Mouse (Mus musculus) heart, adult 11 months (tissue): ENCODE measurements at regions not wholly inside any gene's neighbourhood (a gene's known extent, or its start where the extent isn't known, plus 50 kb on each side); places are given as distances from the start of the nearest gene placed in this dataset.

Experiments
- DNase-seq: peaks from one replicate; pipeline ENCODE4 v3.0.0; 2022

DNA sequence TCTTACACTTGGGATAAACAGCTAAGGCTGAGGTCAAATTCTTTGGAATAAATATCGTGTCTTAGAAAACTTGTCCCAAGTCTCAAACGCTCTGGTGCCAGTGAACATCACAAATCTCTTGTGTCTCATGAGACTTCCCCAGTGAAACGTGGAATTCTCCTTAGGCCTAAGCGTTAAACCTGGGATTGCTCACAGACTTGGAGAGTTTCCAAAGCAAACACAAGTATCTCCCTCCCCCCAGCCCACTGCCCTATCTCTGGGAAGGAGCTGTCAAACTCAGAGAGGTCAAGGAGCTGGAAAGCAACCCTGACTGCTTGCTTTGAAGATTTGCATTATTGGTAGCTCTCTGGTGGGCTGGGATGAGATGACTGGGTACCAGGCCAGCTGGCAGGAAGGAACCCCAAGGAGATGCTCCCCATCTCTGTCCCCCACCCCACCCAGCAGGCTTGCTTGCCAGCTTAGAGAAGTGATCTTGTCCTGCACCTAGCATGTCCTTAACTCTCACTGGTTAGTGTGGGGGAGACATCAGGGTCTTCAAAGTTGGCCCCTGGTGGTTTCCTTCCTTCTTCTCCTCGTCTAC, 219.1 kb downstream of the Fam43a start:
- DNase-seq = peak; percentile 91

DNA sequence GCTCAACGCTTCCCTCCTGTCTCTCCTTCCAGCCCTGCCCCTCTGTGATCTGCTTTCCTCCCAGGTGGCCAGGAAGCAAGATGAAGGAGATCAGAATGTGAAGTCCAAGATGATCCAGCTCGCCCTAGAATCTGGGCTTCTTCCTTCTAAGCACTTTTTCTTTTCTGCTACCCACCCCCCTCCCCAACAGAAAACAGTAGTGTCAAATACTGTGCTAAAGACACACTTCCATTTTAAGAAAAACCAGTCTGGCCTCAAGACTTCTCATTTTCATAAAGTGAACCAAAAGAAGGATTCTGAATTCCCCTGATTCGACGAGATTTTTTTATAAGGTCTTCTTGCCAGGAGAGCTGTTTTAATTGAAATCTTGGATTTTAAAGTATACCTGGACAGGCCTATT, 219.8 kb downstream of the Fam43a start:
- DNase-seq = no peak

DNA sequence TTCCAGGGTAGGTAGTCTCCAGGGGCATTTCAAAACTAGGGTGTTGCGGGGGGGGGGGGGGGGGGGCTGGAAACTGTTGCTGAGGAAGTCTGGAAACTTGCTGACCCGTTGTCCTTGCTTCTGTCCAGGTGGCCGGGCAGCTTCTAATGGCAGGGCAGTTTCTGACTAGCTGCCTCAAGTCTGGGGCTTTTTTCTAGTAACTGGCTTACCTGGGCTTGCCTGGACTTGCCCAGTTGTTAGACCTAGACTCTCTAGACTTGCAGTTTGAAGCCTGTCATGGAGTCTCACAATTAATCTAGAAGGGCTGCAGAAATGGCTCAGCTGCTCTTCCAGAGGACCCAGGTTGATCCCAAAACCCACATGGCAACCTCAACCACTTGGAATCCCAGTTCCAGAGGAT, 220.7 kb downstream of the Fam43a start:
- peak; percentile 85 for DNase-seq

DNA sequence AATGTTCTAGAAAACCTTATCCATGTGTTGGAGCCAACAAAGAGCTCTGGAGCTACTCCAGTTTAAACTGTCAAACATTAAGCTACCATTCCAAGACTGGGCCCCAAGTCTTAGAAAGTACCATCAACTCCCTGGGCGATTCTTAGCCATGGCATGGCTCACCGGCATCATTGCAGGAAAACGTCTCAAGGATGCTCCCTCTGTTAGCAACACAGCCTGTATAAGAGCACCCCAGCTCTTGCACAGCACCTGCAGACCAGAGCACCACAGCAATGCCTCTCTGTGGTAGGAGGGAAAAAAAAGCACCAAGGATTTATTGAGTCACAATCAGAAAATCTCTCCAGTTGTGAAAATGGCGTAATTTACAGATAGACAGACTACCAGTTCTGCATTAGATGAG, 221.2 kb downstream of the Fam43a start:
- DNase-seq = peak; percentile 82

DNA sequence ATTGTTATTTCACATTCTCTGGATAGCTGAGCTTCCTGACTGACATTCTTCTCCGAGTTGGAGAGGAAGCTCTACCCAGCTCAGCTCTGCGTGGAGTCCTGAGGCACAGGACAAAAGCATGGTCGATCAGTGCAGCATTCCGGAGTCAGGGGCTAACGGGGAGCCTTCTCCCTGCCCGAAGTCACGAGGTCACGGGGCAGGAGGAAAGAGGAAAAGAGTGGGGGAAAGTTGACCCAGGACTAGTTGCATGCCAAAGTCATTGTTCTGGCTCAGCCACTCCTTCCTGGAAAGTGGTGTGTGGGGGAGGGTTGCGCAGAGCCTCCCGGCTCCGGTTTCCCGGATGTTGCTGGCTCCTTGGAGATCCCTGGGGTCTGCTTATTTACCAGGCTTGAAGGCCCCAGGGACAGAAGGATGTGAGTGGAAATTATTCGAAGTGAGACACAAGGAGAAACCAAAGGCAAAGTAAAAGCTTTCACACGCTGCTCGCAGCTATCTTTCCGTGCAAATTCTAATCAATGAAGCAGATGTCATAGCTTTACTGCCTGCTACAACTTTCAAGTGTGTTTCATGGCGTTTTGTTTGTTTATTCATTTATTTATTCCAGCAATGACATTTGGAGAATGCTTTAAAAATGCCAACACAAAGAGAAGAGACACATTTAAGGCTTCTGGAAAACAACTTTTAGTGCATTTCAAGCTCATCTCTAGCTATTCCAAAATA, 221.8 kb downstream of the Fam43a start:
- DNase-seq = peak; percentile 99

DNA sequence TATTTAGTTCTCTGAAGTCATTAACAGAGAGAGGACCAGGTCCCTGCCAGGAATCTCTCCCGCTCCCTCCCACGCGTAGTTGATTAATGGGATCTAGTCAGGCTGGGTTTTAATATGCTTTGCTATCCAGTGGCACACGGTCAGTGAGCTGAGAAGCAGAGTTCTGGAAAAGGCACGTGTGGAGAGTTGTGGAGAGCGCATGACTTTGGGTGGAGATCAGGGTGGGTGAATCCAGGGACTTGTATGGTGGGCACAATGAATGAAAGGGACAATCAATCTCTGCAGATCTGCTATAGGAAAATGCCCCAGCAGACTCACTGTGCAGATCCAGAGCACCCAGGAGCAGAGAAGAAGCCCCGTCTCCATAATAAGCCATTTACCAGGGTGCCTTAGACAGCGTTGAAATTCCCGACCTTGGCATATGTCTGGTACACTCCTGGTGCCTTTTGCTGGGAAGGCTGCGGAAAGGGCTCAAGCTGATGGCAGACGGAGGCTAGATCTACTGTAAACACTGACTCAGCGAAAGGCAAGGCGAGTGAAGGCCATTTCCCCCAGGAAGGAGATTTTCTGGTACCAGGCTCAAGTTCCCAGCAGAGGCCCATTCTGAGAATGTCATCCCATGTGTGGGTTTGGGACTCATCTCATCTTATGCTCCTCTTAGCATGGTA, 222.5 kb downstream of the Fam43a start:
- peak; percentile 93 for DNase-seq

DNA sequence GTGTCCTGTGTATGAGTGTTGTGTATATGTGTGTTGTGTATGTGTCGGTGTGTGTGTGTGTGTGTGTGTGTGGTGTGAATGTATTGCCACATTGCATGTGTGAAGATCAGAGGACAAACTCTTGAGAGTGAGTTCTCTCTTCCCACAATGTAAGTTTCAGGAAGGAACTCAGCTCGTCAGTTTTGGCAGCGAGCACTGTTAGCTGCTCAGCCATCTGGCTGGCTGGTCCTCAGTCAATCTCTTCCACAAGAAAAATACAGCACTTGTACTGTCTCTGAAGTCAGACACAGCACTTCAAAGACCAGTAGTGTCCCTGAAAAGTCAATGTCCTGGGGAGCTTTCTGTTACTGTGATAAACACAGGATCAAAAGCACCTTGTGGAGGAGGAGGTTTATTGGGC, 226.6 kb downstream of the Fam43a start:
- DNase-seq = peak; percentile 91

DNA sequence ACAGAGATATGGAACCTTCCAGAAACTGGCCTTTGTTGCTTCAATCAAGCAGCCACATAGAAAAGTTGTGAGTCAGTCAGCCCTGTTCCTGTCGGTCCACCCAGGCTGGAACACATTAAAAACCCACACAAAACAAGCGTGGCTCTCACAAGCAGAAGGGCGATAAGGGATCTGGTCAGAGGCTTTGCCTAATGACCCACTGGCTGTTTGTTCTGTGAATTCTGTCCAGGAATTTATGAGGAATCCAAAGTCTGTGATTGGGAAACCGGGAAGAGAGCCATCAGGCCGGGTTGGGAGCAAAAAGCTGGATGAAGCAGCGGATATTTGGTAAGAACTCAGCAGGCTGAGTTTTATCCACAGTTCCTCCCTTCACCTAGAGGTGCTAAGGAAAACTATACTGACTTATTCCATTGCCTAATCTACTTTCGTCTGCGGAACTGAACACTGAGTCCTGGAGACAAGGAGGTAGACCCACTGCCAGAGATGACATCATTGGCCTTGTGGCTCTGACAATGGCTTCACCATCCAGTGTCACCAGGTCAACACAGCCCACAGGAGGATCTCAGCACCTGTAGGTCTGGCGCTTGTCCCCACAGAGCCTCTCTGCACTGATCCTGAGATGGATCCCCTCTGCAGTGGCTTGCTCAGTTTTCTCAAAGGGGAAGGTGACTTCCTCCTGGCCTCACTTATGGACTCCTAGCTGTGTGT, 228.5 kb downstream of the Fam43a start:
- peak; percentile 99 for DNase-seq

DNA sequence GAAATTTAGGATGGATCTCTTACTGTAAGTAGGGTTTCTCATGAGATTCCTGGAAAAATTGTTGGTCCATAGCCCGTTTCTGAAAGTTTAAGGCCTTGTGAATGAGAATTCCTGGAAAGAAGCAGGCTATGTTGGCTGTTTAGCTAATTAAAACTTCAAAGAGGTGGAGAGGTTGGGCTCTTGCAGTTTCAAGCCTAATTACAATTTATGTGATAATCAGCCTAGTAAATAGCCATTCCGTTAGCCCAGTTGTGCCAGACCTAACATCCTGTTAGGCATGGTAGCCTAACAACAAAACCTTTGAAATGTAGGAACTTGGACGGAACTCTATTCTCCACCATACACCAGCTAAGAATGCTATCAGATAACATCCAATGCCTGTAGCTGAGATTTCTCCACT, 235.0 kb downstream of the Fam43a start:
- DNase-seq = no peak

DNA sequence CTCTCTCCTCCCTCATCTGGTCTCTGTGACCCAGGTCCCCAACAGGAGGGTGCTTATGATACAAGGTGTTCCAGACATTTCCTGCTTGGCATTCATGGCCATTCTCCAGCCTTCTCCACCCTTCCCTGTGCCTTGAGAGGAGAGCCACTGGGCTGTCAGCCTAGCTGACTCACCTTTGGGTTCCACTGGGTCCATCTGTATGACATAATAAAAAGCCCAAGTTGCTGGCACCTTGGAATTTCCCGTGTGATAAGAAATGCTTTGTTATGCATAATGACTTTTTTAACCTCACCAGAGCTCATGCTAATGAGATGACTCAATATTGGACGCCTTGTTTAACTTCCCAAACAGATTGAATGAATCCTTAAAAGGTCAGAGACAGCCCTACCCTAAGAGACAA, 236.2 kb downstream of the Fam43a start:
- peak; percentile 97 for DNase-seq

DNA sequence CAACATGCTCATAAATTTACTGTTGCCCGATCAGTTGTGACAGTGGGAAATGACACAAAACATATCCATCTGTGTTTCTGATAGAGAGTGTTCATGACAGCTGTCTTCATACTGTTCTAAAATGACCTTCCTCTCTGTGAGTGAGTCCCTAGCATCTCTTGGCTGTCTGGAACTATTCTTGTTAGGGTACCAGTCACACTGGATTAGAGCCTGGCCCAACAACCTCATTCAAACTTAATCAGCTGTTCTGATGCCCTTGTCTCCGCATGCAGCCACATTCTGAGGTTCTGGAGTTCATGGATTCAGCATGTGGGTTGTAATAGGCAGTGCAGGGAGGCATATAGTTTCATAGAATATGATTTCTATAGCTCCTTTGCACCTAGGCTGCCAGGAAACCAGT, 238.4 kb downstream of the Xxylt1 start:
- no peak for DNase-seq

DNA sequence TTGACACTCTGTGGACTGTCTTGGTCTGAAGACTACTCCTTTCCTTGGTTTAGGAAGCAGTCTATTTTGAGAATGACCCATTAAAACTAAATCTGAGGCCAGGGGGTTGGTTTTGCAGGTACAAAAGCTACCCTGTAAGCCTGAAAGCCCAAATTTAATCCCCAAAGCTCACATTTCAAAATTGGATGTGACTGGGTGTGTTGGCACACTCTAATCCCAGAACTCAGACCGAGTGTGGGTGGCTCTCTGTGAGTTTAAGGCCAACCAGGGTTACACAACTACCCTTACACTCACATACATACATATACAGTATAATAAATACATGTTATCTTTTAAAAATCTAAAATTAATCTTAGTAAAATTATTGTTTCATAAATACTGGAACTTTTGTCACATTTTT, 228.6 kb downstream of the Xxylt1 start:
- no peak for DNase-seq

DNA sequence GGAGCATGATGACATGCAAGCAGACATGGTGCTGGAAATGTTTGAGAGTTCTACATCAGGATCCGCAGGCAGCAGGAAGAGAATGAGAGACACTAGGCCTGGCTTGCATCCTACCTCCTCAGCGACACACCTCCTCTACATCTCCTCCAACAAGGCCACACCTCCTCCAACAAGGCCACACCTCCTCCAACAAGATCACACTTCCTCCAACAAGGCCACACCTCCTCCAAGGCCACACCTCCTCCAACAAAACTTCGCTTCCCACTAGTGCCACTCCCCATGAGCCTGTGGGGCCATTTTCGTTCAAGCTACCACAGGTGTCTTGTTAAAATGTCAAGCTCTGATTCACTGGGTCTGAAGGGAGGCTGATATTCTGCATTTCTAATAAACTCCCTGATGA, 226.5 kb downstream of the Xxylt1 start:
- DNase-seq = no peak

DNA sequence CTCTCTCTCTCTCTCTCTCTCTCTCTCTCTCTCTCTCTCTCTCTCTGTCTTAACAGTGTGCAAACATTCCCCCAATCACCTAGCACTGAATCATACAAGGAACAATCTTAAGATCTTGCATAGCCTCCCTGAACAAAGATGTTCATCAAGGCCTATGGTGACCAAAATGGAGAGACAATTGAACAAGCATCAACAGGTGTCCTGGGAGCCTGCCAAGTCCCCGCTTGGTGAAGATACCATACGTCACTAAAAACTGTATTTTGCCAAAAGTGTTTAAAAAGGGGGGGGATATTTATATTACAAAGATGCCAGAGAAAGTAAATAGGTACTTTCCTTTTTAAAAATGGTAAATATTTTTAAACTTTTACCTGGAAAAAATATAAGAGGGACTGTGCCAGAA, 223.6 kb downstream of the Xxylt1 start:
- DNase-seq = no peak

DNA sequence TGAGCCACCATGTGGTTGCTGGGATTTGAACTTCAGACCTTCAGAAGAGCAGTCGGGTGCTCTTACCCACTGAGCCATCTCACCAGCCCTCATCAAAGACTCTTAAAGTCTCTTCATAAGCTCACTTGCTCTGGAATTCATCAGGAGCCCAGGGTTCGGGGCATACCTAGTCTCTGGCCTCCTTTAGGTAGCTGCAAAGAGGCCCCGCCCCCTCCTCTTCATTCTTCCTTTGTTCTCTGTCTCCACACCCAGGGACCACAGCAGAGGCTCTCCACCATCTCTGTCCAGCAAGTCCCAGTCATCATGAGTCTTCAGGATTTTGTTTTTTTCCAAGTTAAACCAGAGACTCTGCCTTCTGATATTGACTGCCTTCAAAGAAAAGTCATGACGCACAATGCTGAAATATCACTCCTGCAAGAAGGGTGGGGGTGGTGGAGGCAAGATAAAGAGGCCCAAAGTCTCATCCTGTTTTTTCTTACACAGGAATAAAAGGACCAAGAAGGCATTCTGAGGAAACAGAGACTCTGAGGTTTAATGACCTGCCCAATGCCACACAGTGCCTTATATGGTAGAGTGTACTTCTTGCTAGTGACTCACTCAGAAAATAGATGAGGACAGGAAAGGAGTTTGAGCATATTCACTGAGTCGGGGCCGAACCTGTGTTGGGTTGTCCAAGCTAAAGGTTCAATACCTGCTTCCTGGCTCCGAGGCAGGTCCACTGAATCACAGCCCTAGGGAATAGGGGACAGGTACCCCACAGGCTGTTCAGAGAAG, 211.9 kb downstream of the Xxylt1 start:
- DNase-seq = no peak

DNA sequence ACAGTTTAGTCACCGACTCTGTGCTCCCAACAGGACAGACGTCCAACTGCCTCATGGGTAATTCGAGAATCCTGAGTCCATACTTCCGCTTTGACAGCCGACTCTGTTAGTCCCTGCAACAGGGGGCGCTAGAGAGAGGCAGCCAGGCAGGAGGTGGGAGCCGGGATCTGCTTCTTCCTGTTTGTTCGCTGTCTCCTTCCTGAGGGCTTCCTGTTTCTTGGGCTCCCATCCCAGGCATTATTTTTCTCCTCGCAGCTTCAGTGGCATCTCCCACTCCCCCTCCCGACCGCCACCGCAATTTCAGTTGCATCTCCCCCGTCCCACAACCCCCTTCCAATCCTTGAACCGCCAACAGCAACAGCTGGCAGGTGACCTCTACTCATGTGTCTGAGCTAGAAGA, 211.1 kb downstream of the Xxylt1 start:
- peak; percentile 98 for DNase-seq

DNA sequence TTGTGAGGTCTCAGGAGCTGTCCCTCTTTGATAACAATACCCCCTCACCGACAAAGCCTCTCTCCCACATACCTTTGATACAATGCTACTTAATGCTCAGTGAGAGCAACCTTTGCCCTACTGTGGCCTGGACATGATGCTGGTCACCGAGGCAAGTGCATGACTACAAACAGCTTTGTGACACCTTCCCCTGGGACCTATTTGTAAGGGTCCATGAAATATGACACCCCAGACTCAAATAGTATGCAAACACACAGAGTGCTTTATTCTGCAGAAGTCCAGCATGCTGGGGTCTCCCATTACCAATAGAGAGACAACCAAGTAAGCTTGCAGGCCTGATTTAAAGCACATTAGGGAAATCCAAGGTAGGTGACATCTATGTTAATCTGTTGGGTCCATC, 210.6 kb downstream of the Xxylt1 start:
- no peak for DNase-seq

DNA sequence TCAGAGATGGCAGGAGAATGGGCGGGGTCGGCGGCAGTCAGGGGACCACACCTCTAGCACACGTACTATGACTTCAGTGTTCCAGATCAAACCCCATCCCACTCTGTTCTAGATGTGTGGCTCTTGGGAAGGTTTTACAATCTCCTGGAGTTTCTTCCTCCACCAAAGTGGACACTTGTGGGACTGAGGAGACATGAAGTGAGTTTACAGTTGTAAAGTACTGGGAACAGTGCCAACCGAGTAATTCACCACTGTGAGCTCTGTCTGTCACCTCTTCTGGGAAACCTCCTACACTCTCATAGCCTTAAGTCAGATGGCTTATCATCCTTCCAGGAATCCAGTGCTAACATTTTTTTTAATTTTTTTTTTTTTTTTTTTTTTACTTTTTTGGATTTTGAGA, 209.1 kb downstream of the Xxylt1 start:
- no peak for DNase-seq

DNA sequence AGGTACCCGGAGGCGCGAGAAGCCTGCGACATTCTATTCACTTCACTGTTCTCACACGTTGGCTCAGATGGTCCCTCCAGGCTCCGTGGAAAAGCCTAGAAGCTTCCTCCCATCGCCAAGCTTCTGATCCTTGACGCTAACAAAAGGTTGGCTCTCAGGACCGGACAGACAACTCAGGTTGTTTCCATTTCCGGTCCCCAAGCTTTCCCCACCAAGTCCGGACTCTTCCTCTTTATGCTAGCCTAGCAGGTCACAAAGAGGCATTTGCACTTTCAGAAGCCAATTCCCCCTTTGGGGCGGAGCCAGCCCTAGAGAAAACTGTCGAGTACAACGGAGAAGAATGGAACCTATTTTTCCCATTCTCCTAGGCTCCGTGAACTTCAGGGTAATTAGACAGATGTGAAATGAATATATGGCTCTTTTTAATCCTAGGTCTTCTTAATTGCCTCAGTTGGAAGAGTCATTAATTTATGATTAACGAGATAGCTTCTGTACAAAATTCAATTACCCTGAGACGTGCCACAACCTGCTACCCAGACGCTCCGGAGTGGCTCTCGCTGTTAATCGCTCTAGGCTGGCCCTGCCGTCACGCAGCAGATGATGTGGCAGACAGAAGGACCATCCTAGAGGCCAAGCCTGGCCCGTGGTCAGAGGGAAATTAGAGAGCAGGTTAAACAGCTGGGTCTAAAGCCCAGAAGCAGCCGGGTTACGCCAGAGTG, 207.6 kb downstream of the Xxylt1 start:
- DNase-seq = peak; percentile 94

DNA sequence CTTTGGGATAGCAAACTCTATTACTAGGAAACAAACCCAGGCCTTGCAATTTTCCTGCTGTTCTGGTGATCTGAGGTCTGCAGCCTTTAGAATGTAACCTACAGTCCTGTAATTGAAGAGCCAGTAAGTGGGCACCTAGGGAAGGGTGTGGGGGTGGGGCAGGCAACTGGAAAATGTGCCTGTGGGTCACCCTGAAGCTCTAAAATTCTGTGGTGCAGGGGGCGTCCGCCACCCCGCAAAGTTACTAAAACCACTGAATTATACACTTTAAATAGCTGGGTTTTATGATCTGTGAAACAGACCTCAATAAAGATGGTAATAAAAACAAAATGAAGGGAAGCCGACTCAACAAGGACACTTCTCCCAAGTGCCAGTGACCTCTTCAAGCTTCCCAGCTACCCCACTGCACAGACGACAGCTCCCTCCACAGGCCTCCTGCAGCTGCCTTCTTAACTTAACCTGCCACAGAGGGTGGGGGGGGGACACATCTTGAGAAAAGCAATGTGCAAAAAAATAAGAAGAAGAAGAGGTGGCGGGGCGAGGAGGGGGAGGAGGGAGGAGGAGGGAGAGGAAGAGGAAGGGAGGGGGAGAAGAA, 205.9 kb downstream of the Xxylt1 start:
- no peak for DNase-seq

DNA sequence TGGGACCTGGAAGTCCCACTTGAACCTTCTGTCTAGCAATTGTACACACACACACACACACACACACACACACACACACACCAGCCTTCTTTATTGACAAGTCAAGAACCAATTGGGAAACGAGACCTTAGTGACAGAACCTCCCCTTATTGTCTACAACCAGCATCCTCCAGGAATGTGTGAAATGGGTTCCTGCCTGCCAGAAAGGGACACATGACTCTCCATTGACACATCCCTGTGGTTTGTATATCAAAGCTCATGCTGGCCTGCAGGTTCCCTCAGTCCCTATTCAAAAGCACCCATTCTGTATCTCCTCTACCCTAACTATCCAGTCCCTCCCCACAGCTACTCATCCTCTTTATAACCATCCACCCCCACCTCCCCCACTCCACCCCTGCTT, 202.4 kb downstream of the Xxylt1 start:
- DNase-seq = no peak

DNA sequence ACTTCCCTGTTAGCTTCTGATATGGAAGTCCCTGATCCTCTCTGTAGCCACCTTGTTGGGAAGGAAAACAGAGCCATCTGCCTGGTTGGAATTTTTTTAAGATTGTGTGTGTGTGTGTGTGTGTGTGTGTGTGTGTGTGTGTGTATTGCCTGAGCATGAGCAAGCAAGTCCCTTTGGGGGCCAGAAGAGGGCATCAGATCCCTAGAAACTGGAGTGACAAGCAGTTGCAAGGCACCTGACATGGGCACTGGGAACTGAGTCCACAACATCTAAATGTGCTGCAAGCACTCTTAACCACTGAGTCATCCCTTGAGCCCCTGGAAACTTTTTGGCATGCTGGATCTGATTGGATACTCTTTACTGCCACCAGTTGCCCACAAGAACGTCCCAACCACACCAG, 201.4 kb downstream of the Xxylt1 start:
- no peak for DNase-seq
